Mouse (Mus musculus): ENCODE data around the gene Whrn. TPM values are rescaled to one million over a fixed set of nuclear protein-coding genes. Genes with fewer than 3 reads are reported as not detected.

Gene Whrn
- polyA plus RNA-seq, 1 experiment, result 22.5 TPM

- Histone ChIP-seq H3K4me3 (ENCODE audit: control insufficient read depth, low read depth, low read length) (no peak overlapping the region), H3K27me3 (ENCODE audit: control insufficient read depth, insufficient read depth, low read length) (no peaks in the 10 kb centered on the region), H3K36me3 (ENCODE audit: control insufficient read depth, insufficient read depth, low read length) (no peaks in the 10 kb centered on the region), H3K27ac (ENCODE audit: control insufficient read depth, insufficient read depth, low read depth, low read length) (no peak overlapping the region), H3K4me1 (ENCODE audit: control insufficient read depth, insufficient read depth, low read length) (no peaks in the 10 kb centered on the region; the same call in 1 of the 2 replicates)
- TF ChIP-seq POLR2A (IDR thresholded peaks at IDR 0.05; ENCODE audit: control insufficient read depth, low read depth, low read length), result no peak
- no peak for TF ChIP-seq CTCF (IDR thresholded peaks at IDR 0.05; ENCODE audit: control insufficient read depth, insufficient read depth, insufficient replicate concordance, low read depth, low read length)
Measured at GRCm38 (mm10) chr4:63389887-63390528, 105.8 kb downstream of the Whrn start.

- TF ChIP-seq CTCF (IDR thresholded peaks at IDR 0.05; ENCODE audit: control insufficient read depth, insufficient read depth, insufficient replicate concordance, low read depth, low read length), result no peak
- Histone ChIP-seq H3K27ac (ENCODE audit: control insufficient read depth, insufficient read depth, low read depth, low read length) (no peak overlapping the region), H3K4me3 (ENCODE audit: control insufficient read depth, low read depth, low read length) (no peak overlapping the region), H3K4me1 (ENCODE audit: control insufficient read depth, insufficient read depth, low read length) (no peaks in the 10 kb centered on the region), H3K36me3 (ENCODE audit: control insufficient read depth, insufficient read depth, low read length) (no peaks in the 10 kb centered on the region), H3K27me3 (ENCODE audit: control insufficient read depth, insufficient read depth, low read length) (no peaks in the 10 kb centered on the region)
Measured at GRCm38 (mm10) chr4:63389121-63389886, 106.5 kb downstream of the Whrn start.

GRCm38 (mm10) chr4:63388029-63388428, 107.8 kb downstream of the Whrn start:
- TF ChIP-seq POLR2A (IDR thresholded peaks at IDR 0.05; ENCODE audit: control insufficient read depth, low read depth, low read length) (no peak), CTCF (IDR thresholded peaks at IDR 0.05; ENCODE audit: control insufficient read depth, insufficient read depth, insufficient replicate concordance, low read depth, low read length) (no peak)
- Histone ChIP-seq H3K36me3 (ENCODE audit: control insufficient read depth, insufficient read depth, low read length) (no peaks in the 10 kb centered on the region), H3K4me1 (ENCODE audit: control insufficient read depth, insufficient read depth, low read length) (no peaks in the 10 kb centered on the region), H3K27me3 (ENCODE audit: control insufficient read depth, insufficient read depth, low read length) (no peaks in the 10 kb centered on the region), H3K27ac (ENCODE audit: control insufficient read depth, insufficient read depth, low read depth, low read length) (no peak overlapping the region), H3K4me3 (ENCODE audit: control insufficient read depth, low read depth, low read length) (no peak overlapping the region)

DNA sequence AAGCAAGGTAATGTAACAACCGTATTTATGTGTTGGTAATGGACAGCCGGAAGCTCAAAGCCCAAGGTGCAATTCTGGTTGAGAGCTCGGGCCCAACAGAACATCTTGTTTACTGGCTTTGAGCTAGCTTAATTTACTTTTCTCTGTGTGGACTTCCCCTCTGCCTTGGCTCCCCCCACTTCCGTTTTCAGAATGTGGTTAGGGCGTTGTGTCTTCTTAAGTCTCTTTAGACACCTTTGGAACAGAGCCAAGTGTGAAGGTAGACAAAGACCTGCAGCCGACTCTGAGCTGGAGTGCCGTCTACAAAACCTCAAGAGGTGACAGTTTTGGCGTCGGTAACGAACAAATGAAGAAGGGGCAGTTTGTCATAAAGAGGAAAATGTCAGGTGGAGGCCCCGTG, 110.0 kb downstream of the Whrn start:
- Histone ChIP-seq H3K4me1 (ENCODE audit: control insufficient read depth, insufficient read depth, low read length) (no peaks in the 10 kb centered on the region), H3K36me3 (ENCODE audit: control insufficient read depth, insufficient read depth, low read length) (no peaks in the 10 kb centered on the region; the same call in 1 of the 2 replicates), H3K27me3 (ENCODE audit: control insufficient read depth, insufficient read depth, low read length) (no peaks in the 10 kb centered on the region), H3K4me3 (ENCODE audit: control insufficient read depth, low read depth, low read length) (peak overlapping the region; percentile 66), H3K27ac (ENCODE audit: control insufficient read depth, insufficient read depth, low read depth, low read length) (no peak overlapping the region)
- TF ChIP-seq CTCF (IDR thresholded peaks at IDR 0.05; ENCODE audit: control insufficient read depth, insufficient read depth, insufficient replicate concordance, low read depth, low read length), result no peak
- TF ChIP-seq POLR2A (IDR thresholded peaks at IDR 0.05; ENCODE audit: control insufficient read depth, low read depth, low read length), result no peak

GRCm38 (mm10) chr4:63385253-63385652, 110.5 kb downstream of the Whrn start:
- no peaks in the 10 kb centered on the region for H3K4me1 ChIP-seq (ENCODE audit: control insufficient read depth, insufficient read depth, low read length)
- H3K36me3 ChIP-seq (ENCODE audit: control insufficient read depth, insufficient read depth, low read length), result no peaks in the 10 kb centered on the region; the same call in 1 of the 2 replicates
- TF ChIP-seq CTCF (IDR thresholded peaks at IDR 0.05; ENCODE audit: control insufficient read depth, insufficient read depth, insufficient replicate concordance, low read depth, low read length) (no peak), POLR2A (IDR thresholded peaks at IDR 0.05; ENCODE audit: control insufficient read depth, low read depth, low read length) (no peak; the same call in 1 of the 2 replicates)
- H3K27me3 ChIP-seq (ENCODE audit: control insufficient read depth, insufficient read depth, low read length), result no peaks in the 10 kb centered on the region
- peak overlapping the region; percentile 66 for H3K4me3 ChIP-seq (ENCODE audit: control insufficient read depth, low read depth, low read length)
- no peak overlapping the region for H3K27ac ChIP-seq (ENCODE audit: control insufficient read depth, insufficient read depth, low read depth, low read length)

DNA sequence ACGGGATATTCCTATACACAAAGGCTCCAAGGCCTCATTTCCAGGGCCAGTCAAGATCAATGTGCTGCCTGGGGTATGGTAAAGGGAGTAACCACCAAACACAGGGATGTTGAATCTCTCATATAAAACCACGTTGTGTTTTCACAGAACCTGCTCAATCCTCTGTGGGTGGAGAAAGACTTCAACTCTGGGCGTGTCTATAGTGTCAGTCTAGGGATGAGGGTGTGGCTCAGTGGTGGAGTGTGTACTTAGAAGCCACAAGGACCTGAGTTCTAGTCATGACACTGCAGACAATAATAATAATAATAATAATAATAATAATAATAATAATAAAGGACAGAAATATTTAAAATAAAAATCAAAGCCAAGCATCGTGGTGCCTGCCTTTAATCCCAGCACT, 111.5 kb downstream of the Whrn start:
- H3K4me3 ChIP-seq (ENCODE audit: control insufficient read depth, low read depth, low read length), result no peak overlapping the region
- H3K27ac ChIP-seq (ENCODE audit: control insufficient read depth, insufficient read depth, low read depth, low read length), result no peak overlapping the region
- H3K36me3 ChIP-seq (ENCODE audit: control insufficient read depth, insufficient read depth, low read length), result no peaks in the 10 kb centered on the region; the same call in 1 of the 2 replicates
- no peaks in the 10 kb centered on the region for H3K27me3 ChIP-seq (ENCODE audit: control insufficient read depth, insufficient read depth, low read length)
- H3K4me1 ChIP-seq (ENCODE audit: control insufficient read depth, insufficient read depth, low read length), result no peaks in the 10 kb centered on the region
- TF ChIP-seq POLR2A (IDR thresholded peaks at IDR 0.05; ENCODE audit: control insufficient read depth, low read depth, low read length) (no peak), CTCF (IDR thresholded peaks at IDR 0.05; ENCODE audit: control insufficient read depth, insufficient read depth, insufficient replicate concordance, low read depth, low read length) (no peak)

DNA sequence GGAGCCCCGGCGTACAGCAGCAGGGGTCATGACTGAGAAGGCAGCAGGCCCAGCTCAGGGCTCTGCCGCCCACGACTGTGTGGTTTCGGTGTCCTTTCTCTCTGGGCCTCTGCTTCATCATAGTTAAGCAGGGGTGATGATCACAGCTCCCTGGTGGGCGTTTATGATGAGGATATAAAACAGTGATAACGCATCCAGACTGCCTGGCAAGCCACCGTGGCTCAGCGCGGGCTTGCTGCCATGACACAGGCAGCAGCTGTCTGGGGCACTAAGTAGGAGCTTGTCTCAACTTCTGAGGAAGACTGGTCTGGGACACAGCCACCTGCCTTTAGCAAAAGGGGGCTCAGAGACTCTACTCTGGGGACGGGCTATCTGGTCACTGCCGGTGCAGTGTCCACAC, 112.3 kb downstream of the Whrn start:
- Histone ChIP-seq H3K36me3 (ENCODE audit: control insufficient read depth, insufficient read depth, low read length) (no peaks in the 10 kb centered on the region; the same call in 1 of the 2 replicates), H3K27ac (ENCODE audit: control insufficient read depth, insufficient read depth, low read depth, low read length) (no peak overlapping the region), H3K27me3 (ENCODE audit: control insufficient read depth, insufficient read depth, low read length) (no peaks in the 10 kb centered on the region), H3K4me3 (ENCODE audit: control insufficient read depth, low read depth, low read length) (peak overlapping the region; percentile 20), H3K4me1 (ENCODE audit: control insufficient read depth, insufficient read depth, low read length) (no peaks in the 10 kb centered on the region)
- TF ChIP-seq POLR2A (IDR thresholded peaks at IDR 0.05; ENCODE audit: control insufficient read depth, low read depth, low read length) (0 out of 2 replicates have a peak, but pooled peaks have one; percentile 14), CTCF (IDR thresholded peaks at IDR 0.05; ENCODE audit: control insufficient read depth, insufficient read depth, insufficient replicate concordance, low read depth, low read length) (no peak)
